Mouse (Mus musculus): ENCODE measurements around the gene Dgkg.

Dgkg gene

GRCm38 (mm10) chr16:22548167-22549080, 108.6 kb downstream of the Dgkg start:
- peak; percentile 73 to 75 for DNase-seq (ENCODE audit: low spot score in 2 of 2)

GRCm38 (mm10) chr16:22547741-22548140, 109.3 kb downstream of the Dgkg start:
- no peak for DNase-seq (ENCODE audit: low spot score in 2 of 2)

GRCm38 (mm10) chr16:22545799-22546198, 111.2 kb downstream of the Dgkg start:
- no peak for DNase-seq (ENCODE audit: low spot score in 2 of 2)

GRCm38 (mm10) chr16:22545016-22545561, 111.9 kb downstream of the Dgkg start:
- DNase-seq (ENCODE audit: low spot score in 2 of 2): peak; percentile 63 to 80

- DNase-seq (ENCODE audit: low spot score in 2 of 2): no peak
Observed at GRCm38 (mm10) chr16:22542691-22543141, 114.3 kb downstream of the Dgkg start.

DNA sequence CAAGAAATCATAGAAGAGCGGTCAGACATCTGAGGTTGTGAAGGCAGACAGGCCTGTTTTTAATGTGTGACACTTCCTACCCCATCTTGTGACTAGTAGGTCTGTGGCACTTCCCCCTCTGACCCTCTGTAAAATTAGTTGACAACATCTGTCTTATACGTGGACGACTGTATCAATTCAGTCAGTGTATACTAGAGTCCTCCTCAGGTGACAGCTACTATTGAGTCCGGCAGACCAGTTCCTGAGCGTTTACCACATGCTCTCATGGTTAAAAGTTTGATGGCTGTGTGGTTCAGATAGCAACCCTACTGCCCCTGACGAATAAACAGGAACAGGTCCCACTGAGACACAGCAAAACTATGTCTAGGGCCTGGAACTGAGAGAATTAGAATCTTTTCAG, 117.7 kb downstream of the Dgkg start:
- no peak for DNase-seq (ENCODE audit: low spot score in 2 of 2)

DNA sequence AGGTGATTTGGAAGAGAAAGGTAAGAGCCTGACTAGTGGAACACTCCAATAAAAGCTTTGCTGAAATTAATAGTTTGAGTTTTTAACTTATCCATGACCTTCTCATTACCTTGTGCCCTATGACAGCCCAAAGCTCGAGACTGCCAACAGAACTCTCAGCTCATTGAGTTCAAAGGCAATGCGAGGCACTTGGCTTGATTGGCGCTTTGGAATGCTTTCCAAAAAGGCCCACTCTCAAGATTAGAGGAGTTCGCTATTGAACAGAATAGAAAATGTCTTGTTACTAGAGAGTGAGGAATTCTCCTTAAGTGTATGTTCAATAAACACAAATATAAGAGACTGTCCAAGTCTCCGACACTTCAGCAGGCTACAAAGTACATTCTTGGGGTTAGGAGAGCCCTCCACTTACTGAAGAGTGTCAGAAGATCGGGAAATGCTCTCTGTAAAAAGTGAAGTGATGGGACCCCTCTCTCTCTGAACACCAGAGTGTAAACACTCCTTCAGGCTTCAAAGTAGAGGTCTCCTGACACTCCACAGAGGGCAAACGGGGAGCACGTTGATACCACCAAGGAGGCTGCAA, 120.3 kb downstream of the Dgkg start:
- no peak for DNase-seq (ENCODE audit: low spot score in 2 of 2)

DNA sequence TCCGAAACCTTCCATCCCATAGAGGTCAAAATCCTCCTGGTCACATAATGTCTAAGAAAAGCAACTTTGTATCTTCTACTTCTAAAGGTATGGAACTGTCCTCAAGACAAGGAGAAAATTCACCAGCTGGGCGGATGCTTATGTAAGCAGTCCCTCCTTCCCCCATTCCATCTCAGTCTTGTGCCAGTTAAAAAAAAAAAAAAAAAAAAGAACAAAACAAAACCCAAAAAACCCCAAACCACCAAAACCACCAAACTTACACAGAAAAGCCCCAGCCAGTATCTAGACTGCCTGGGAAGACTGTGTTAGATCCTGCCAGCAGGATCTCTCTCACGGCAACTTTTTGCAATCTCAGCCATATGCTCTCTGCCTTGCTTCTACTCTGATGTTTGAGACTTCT, 123.9 kb downstream of the Dgkg start:
- DNase-seq (ENCODE audit: low spot score in 2 of 2): no peak

- no peak for DNase-seq (ENCODE audit: low spot score in 2 of 2)
Observed at GRCm38 (mm10) chr16:22531834-22532233, 125.2 kb downstream of the Dgkg start.

DNA sequence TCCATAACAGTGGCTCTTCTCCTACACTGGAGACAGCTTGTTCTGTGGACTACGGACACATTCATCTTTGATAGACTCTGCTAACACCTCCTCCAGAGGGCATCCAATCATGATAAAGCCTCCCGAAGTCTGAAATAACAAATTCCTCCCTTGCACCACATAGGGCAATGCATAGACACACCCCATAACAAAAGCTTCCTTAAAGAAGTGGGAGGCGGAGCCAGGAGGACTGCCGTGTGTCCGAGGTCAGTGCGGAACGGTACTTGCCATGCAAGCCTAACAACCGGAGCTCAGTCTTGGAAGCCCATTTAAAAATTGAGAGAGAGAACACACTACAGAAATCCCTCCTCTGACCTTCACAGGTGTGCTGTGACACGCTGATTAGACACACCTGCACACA, 126.0 kb downstream of the Dgkg start:
- no peak for DNase-seq (ENCODE audit: low spot score in 2 of 2)

DNA sequence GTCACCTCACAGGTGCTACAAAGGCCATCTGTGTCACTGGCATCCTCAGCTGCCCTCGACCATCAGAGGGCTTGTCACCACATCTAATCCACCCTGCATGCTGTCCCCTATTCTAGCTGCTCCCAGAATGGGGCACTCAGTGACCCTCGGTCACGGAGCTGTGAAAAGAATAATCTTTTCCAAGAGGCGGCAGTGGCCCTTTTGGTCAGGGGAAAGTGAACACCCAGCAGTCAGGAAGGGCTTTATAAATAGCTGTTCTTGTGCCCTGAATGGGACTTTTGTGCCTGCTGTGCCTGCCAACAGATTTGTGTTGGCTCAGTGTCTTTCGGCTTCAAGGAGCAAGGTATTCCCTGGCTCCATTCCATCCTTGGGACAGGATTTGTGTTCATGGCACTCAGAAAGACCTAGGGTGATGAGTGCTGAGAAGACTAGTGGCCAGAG, 129.5 kb downstream of the Dgkg start:
- DNase-seq (ENCODE audit: low spot score in 2 of 2): no peak

DNA sequence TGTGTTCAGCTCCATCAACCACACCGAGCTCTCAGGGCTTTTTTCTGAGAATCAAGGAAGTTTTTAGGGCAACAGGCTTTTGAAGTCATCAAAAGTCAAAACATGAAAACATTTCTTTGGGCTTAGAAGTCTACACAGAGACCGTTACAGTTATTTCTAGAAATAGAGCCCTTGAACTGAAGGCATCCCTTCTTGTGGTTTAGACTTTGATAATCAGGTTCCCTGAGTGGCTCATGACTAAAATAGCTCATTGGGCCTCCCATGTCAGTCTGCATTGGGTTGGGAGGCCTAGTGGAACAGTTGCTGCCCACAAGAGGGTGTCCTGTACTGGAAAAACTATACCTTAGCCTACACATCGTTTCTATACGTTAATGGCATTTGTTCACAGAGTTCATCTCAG, 130.6 kb downstream of the Dgkg start:
- DNase-seq (ENCODE audit: low spot score in 2 of 2): no peak

DNA sequence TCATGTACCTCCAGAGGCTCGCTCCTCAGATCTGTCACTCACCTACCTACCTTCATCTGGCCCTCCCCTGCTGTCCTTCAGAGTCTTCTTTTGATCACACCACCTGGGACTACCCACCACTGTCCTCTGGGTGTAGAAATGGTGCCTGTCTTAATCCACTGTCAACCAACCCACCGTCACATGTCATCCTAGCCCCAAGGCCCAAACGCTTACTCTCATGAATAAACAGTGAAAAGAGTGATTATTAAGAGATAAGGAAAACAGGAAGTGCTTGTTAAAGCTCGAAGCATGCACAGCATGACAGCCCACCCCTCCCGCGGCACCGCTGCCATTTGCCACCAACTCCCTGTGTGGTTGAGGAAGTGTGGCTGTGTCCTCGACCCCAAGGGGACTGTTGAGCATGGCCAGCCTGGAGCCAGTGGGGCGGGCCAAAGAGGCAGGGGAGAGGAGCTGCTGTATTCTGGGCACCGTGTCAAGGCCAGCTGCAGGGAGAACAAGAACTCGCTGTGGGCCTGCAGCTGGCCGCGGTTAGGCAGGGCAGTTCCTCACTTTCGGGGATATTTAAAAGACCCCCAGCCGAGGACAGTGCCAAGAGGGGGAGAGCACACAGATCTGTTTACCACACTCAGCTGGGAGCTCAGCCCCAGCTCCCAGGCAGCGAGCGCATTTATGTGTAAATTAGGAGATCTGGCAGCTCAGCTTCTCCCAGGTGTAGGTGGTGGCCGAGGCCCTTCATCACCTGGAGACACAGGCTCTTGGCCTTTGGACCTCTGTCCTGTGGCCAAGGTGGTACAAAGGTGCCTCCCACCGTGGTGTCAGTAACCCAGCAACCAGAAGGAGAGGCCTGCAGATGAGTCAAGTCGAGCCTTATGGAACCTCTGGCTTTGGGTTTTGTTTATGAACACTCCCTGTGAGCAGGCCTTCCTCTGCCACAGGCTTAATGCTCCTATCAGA, 139.3 kb downstream of the Dgkg start:
- DNase-seq (ENCODE audit: low spot score in 2 of 2): peak; percentile 53 to 63

GRCm38 (mm10) chr16:22515476-22515875, 141.5 kb downstream of the Dgkg start:
- no peak for DNase-seq (ENCODE audit: low spot score in 2 of 2)

GRCm38 (mm10) chr16:22510861-22511637, 146.0 kb downstream of the Dgkg start:
- no peak for DNase-seq (ENCODE audit: low spot score in 2 of 2)

DNA sequence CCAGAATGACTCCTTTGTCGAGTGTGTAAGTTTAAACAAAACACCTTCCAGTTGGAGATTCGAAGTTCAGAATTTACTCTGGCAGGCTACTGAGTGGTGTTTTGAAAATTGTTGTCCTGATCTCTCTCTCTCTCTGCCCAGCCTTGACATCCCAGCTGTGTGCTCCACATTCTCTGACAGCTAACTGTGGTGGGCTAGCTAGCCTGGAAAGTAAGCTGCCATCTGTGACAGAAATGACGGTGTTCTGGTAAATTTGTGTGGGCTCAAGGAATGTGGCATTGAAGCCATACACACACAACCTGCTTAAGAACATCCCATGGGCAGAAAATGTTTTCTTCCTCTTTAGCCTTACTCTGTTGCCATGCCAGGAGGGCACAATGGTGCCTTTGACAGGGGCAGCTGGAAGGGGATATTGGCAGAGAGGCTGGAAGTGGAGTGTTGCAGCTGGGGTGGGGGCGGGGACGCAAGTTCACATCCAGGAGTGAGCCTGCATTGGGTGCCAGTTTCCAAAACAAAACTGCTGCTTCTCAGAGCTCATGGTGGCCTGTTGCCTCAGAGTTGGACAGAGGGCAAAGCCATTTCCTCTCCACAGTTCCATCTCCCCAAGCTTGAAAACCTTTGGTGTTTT, 148.0 kb downstream of the Dgkg start:
- DNase-seq (ENCODE audit: low spot score in 2 of 2): peak in 1 of 2 experiments; percentile 34

DNA sequence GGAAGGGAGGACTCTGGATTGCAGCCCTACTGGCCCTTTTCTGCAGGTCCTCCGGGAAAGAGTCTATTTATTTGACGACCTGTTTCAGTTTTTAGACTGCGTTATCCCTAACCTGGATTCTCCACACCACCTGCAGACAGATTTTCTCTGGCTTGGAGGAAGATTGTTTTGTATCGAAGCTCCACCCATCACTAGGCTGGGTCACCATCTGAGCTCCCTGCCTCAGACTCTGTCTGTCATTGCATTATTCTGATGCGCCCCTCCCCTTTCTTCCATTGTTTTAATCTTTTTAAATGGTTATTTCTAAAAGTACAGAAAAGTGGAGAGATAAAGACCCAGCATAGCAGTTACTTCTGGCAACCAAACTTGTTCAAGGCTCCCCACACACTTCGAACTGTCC, 151.4 kb downstream of the Dgkg start:
- no peak for DNase-seq (ENCODE audit: low spot score in 2 of 2)

- peak; percentile 32 to 43 for DNase-seq (ENCODE audit: low spot score in 2 of 2)
Observed at GRCm38 (mm10) chr16:22504851-22505250, 152.2 kb downstream of the Dgkg start.

DNA sequence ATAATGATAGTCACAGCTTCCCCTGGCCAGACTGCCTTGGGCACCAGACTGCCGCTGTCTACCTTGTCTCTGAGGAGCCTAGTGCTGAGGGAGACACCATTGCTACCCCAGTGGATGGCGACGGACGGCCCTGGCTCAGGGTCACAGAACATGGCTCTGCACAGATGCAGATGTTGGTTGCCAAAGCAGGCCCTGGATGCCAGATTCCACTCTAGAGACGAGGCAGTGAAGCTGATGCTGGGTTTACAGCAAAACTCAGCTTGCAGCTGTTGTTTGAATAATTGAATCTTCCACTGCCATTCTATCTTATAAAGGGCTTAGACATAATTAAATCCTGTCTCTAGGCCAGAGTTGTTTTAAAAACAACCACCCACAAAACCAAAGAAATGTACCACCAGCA, 153.0 kb downstream of the Dgkg start:
- no peak for DNase-seq (ENCODE audit: low spot score in 2 of 2)

DNA sequence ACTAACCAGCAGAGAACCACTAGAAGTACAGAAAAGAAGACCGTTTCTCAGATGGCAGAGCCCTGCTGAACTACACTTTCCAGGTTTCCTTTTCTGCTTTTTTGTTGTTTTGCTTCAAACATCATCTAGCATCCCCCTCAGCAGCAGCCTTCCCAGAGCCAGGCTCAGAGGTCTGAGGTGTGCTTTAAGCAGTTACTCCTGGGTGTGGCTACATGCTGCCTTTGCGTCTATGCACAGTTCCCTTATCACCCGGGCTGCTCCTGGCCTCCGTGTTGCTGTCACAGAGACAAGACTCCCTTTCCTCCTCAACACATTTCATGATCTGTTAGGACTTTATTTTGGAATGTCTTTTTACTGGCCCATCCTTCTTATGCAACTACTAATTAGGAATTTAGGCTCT, 153.6 kb downstream of the Dgkg start:
- no peak for DNase-seq (ENCODE audit: low spot score in 2 of 2)

All from right cerebral cortex, postnatal 36 days (tissue).